Mouse (Mus musculus): ENCODE measurements around the gene Shmt1. TPM values are rescaled to one million over a fixed set of nuclear protein-coding genes. Genes with fewer than 3 reads are reported as not detected.

Shmt1 gene
- polyA plus RNA-seq, 1 experiment from 2014 or later, result 18.4 TPM

DNA sequence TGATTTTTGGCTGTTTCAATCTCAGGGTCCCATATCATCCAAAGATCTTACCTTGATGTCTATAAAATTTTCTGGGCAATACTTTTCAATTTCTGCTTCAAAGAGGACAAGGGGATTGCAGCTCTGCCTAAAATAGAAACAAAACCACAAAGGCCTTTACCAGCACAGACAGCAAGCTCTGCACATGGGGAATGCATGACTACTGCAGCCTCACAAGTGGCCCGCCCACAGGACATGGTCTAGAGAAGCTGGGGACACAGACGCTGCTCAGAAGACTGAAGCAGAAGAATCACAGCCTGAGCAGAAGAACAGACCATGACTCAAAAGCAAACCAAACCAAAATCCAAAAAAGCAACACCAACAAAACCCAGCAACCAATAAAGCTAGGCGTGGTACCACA, 49.8 kb downstream of the Shmt1 start:
- WGBS, result 88% methylated on average over 3 of the region's 3 CpGs
- Histone ChIP-seq H3K27me3 (replicated peaks; ENCODE audit: insufficient read depth, low read length) (no peaks in the 10 kb centered on the region), H3K4me1 (ENCODE audit: insufficient read depth, low read depth, low read length) (no peaks in the 10 kb centered on the region), H3K36me3 (ENCODE audit: insufficient read depth, low read length) (peaks cover 17% of the 10 kb centered on the region; the same call in 1 of the 2 replicates), H3K4me2 (replicated peaks; ENCODE audit: low read depth, low read length) (no peak overlapping the region), H3K4me3 (ENCODE audit: low read depth, low read length) (no peak overlapping the region), H3K27ac (ENCODE audit: low read length) (no peak overlapping the region), H3K9ac (replicated peaks; ENCODE audit: low read depth) (no peak overlapping the region), H3K9me3 (ENCODE audit: low read length) (no peaks in the 10 kb centered on the region)
- DNase-seq (ENCODE audit: low spot score) (no peak), ATAC-seq (no peak)
- no peak for TF ChIP-seq CTCF (IDR thresholded peaks at IDR 0.05)
- no peak for TF ChIP-seq EP300 (IDR thresholded peaks at IDR 0.05)

- H3K9ac ChIP-seq (replicated peaks; ENCODE audit: low read depth), result no peak overlapping the region
- 84% methylated on average over 7 of the region's 7 CpGs for WGBS
- no peaks in the 10 kb centered on the region for H3K27me3 ChIP-seq (replicated peaks; ENCODE audit: insufficient read depth, low read length)
- H3K4me2 ChIP-seq (replicated peaks; ENCODE audit: low read depth, low read length), result no peak overlapping the region
- H3K4me3 ChIP-seq (ENCODE audit: low read depth, low read length), result no peak overlapping the region
- no peak overlapping the region for H3K27ac ChIP-seq (ENCODE audit: low read length)
- ATAC-seq, result no peak
- H3K4me1 ChIP-seq (ENCODE audit: insufficient read depth, low read depth, low read length), result no peaks in the 10 kb centered on the region
- no peaks in the 10 kb centered on the region for H3K9me3 ChIP-seq (ENCODE audit: low read length)
- TF ChIP-seq CTCF (IDR thresholded peaks at IDR 0.05) (no peak), EP300 (IDR thresholded peaks at IDR 0.05) (no peak)
- DNase-seq (ENCODE audit: low spot score), result no peak
- peaks cover 43% of the 10 kb centered on the region for H3K36me3 ChIP-seq (ENCODE audit: insufficient read depth, low read length)
Observed at GRCm38 (mm10) chr11:60755570-60755969, 55.9 kb downstream of the Shmt1 start.

- no peaks in the 10 kb centered on the region for H3K4me1 ChIP-seq (ENCODE audit: insufficient read depth, low read depth, low read length)
- no peak overlapping the region for H3K9ac ChIP-seq (replicated peaks; ENCODE audit: low read depth)
- DNase-seq (ENCODE audit: low spot score) (no peak), ATAC-seq (no peak)
- no peak overlapping the region for H3K4me3 ChIP-seq (ENCODE audit: low read depth, low read length)
- 82% methylated on average over 3 of the region's 3 CpGs for WGBS
- TF ChIP-seq EP300 (IDR thresholded peaks at IDR 0.05) (no peak), CTCF (IDR thresholded peaks at IDR 0.05) (no peak)
- H3K4me2 ChIP-seq (replicated peaks; ENCODE audit: low read depth, low read length), result no peak overlapping the region
- peaks cover 23% of the 10 kb centered on the region; the same call in 1 of the 2 replicates for H3K36me3 ChIP-seq (ENCODE audit: insufficient read depth, low read length)
- no peak overlapping the region for H3K27ac ChIP-seq (ENCODE audit: low read length)
- H3K27me3 ChIP-seq (replicated peaks; ENCODE audit: insufficient read depth, low read length), result no peaks in the 10 kb centered on the region
- no peaks in the 10 kb centered on the region for H3K9me3 ChIP-seq (ENCODE audit: low read length)
Observed at GRCm38 (mm10) chr11:60740321-60740720, 71.2 kb downstream of the Shmt1 start.

Other genes starting within 250 kb of the Shmt1 start
- gene Llgl1, start 112.0 kb downstream of the Shmt1 start, polyA plus RNA-seq (2015; fragmentation: Nextera tagmentation; extraction: Ambion mirVana), result 22.7 and 22.9 TPM in 2 replicates
- gene Flii, start 84.5 kb downstream of the Shmt1 start, polyA plus RNA-seq (2015; fragmentation: Nextera tagmentation; extraction: Ambion mirVana), result 72.4 and 77.3 TPM in 2 replicates
- 14.5 and 15.2 TPM in 2 replicates for gene Mief2, start 83.3 kb downstream of the Shmt1 start, polyA plus RNA-seq (2015; fragmentation: Nextera tagmentation; extraction: Ambion mirVana)
- gene Top3a, start 34.4 kb downstream of the Shmt1 start, polyA plus RNA-seq (2015; fragmentation: Nextera tagmentation; extraction: Ambion mirVana), result 6.1 and 6.7 TPM in 2 replicates
- 2.5 and 3.0 TPM in 2 replicates for gene Smcr8, start 34.2 kb downstream of the Shmt1 start, polyA plus RNA-seq (2015; fragmentation: Nextera tagmentation; extraction: Ambion mirVana)
- 24.2 and 28.7 TPM in 2 replicates for gene Dhrs7b, start 18.9 kb upstream of the Shmt1 start, polyA plus RNA-seq (2015; fragmentation: Nextera tagmentation; extraction: Ambion mirVana)
- 45.3 and 48.4 TPM in 2 replicates for gene Tmem11, start 67.6 kb upstream of the Shmt1 start, polyA plus RNA-seq (2015; fragmentation: Nextera tagmentation; extraction: Ambion mirVana)
- gene Natd1, start 103.0 kb upstream of the Shmt1 start, polyA plus RNA-seq (2015; fragmentation: Nextera tagmentation; extraction: Ambion mirVana), result 17.0 and 19.1 TPM in 2 replicates
- gene Map2k3, start 120.3 kb upstream of the Shmt1 start, polyA plus RNA-seq (2015; fragmentation: Nextera tagmentation; extraction: Ambion mirVana), result 97.1 and 106 TPM in 2 replicates
- gene Kcnj12, start 210.8 kb upstream of the Shmt1 start, polyA plus RNA-seq (2015; fragmentation: Nextera tagmentation; extraction: Ambion mirVana), result 0.33 and 0.61 TPM in 2 replicates